ENCODE assay signal across 10 mouse cellular contexts in the genomic region with DNA sequence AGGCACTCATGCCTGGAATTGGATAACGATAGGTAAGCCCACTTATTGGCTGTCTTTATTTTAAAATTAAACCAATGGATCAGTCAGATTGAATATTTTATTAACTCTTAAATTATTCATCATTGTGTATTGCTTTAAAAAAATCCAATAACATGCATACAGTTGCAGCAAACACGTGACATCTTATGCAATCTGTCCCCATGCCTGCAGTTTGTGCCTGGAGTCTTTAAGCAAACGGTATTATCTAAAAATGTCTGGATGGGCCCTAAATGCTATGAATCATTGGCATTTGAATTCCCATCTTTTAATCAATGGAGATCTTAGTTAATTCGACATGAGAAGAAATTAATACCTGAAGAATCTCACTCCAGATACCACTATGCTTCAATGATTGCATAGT. TPM values are rescaled to one million over a fixed set of nuclear protein-coding genes. Genes with fewer than 3 reads are reported as not detected.
A peak's percentile ranks its signal among the peaks of the same experiment; 100 is the strongest.
DNase-seq lines count a peak whose midpoint lies in the region; ATAC-seq and TF ChIP-seq lines count a peak whose summit lies in the region.
"Had no signal": no experiment of that assay in that cellular context is flagged by ENCODE, and none has a peak within 500 bp of the region (broad histone marks: within the 10 kb centered on the region; RNA-seq: fewer than 3 reads in every experiment).

No protein-coding gene starts in this region.

- H3K27me3 ChIP-seq in embryonic facial prominence, embryonic 15.5 days, result no peaks in the 10 kb centered on the region
- H3K27me3 ChIP-seq in hindbrain, embryonic 14.5 days (ENCODE audit: control insufficient read depth, insufficient read depth, low read length), result no peaks in the 10 kb centered on the region
- H3K27me3 ChIP-seq in neural tube, embryonic 12.5 days (replicated peaks), result no peaks in the 10 kb centered on the region
- peaks cover 7% of the 10 kb centered on the region; the same call in 1 of the 2 replicates for H3K27me3 ChIP-seq in intestine, postnatal 0 days (replicated peaks; ENCODE audit: control insufficient read depth, insufficient read depth, low read length)

- H3K4me3 ChIP-seq in embryonic facial prominence, embryonic 15.5 days (replicated peaks), result no peak overlapping the region
- H3K4me3 ChIP-seq in hindbrain, embryonic 14.5 days (replicated peaks; ENCODE audit: low read length), result peak overlapping the region; percentile 72
- H3K4me3 ChIP-seq in neural tube, embryonic 12.5 days, result 0 out of 2 replicates have a peak overlapping the region, but pooled peaks have one; percentile 72
- no peak overlapping the region for H3K4me3 ChIP-seq in intestine, postnatal 0 days (ENCODE audit: low read depth, low read length)

- TF ChIP-seq CTCF in intestine, postnatal 0 days (IDR thresholded peaks at IDR 0.05; ENCODE audit: low read depth), result no peak

- ATAC-seq in embryonic facial prominence, embryonic 15.5 days (ENCODE audit: insufficient number of reproducible peaks, low FRiP score, low TSS enrichment, low read depth), result no peak
- ATAC-seq in hindbrain, embryonic 14.5 days (ENCODE audit: low FRiP score), result no peak
- no peak for ATAC-seq in neural tube, embryonic 12.5 days (ENCODE audit: low FRiP score, low read depth)
- ATAC-seq in intestine, postnatal 0 days, result no peak
- ATAC-seq: liver, postnatal 0 days had no signal

- no peaks in the 10 kb centered on the region for H3K9me3 ChIP-seq in embryonic facial prominence, embryonic 15.5 days (replicated peaks)
- H3K9me3 ChIP-seq in hindbrain, embryonic 14.5 days (ENCODE audit: control insufficient read depth, low read length), result no peaks in the 10 kb centered on the region
- H3K9me3 ChIP-seq in neural tube, embryonic 12.5 days, result no peaks in the 10 kb centered on the region
- no peaks in the 10 kb centered on the region for H3K9me3 ChIP-seq in intestine, postnatal 0 days (ENCODE audit: control insufficient read depth)

- H3K4me1 ChIP-seq in embryonic facial prominence, embryonic 15.5 days, result no peaks in the 10 kb centered on the region; the same call in 1 of the 2 replicates
- H3K4me1 ChIP-seq in hindbrain, embryonic 14.5 days (replicated peaks; ENCODE audit: control insufficient read depth, insufficient read depth, low read length), result 0 out of 2 replicates have a peak, but pooled peaks cover 4% of the 10 kb centered on the region
- H3K4me1 ChIP-seq in neural tube, embryonic 12.5 days, result peaks cover 9% of the 10 kb centered on the region; the same call in 1 of the 2 replicates
- no peaks in the 10 kb centered on the region for H3K4me1 ChIP-seq in intestine, postnatal 0 days (replicated peaks; ENCODE audit: control insufficient read depth, insufficient read depth, low read length)

- no peak overlapping the region for H3K27ac ChIP-seq in embryonic facial prominence, embryonic 15.5 days (replicated peaks)
- no peak overlapping the region for H3K27ac ChIP-seq in hindbrain, embryonic 14.5 days
- no peak overlapping the region for H3K27ac ChIP-seq in neural tube, embryonic 12.5 days
- H3K27ac ChIP-seq in intestine, postnatal 0 days (ENCODE audit: low read depth, low read length), result no peak overlapping the region

- peak; percentile 7 to 21 for DNase-seq in layer of hippocampus, postnatal 36 days
- no peak for DNase-seq in layer of hippocampus, postnatal 10 days (ENCODE audit: low spot score in 2 of 2)
- DNase-seq in hindbrain, embryonic 14.5 days (ENCODE audit: low spot score), result no peak
- DNase-seq in thymus, adult 18-20 months, result no peak
- DNase-seq in c-Kit-positive CD71-positive TER-119-positive erythroid progenitor cells, embryonic 14.5 days (ENCODE audit: low spot score), result no peak
- DNase-seq: kidney, adult 11 months; liver, postnatal 0 days had no signal

- H3K4me2 ChIP-seq in embryonic facial prominence, embryonic 15.5 days (replicated peaks), result 0 out of 2 replicates have a peak overlapping the region, but pooled peaks have one; percentile 93
- peak overlapping the region; percentile 95 for H3K4me2 ChIP-seq in hindbrain, embryonic 14.5 days (replicated peaks)
- H3K4me2 ChIP-seq in neural tube, embryonic 12.5 days (replicated peaks), result peak overlapping the region; percentile 90
- no peak overlapping the region; the same call in 1 of the 2 replicates for H3K4me2 ChIP-seq in intestine, postnatal 0 days (replicated peaks; ENCODE audit: low read depth)

- H3K36me3 ChIP-seq in embryonic facial prominence, embryonic 15.5 days, result no peaks in the 10 kb centered on the region
- no peaks in the 10 kb centered on the region for H3K36me3 ChIP-seq in hindbrain, embryonic 14.5 days (replicated peaks; ENCODE audit: control insufficient read depth, insufficient read depth)
- no peaks in the 10 kb centered on the region for H3K36me3 ChIP-seq in neural tube, embryonic 12.5 days
- H3K36me3 ChIP-seq in intestine, postnatal 0 days (ENCODE audit: control insufficient read depth, insufficient read depth), result no peaks in the 10 kb centered on the region

- no peak overlapping the region for H3K9ac ChIP-seq in embryonic facial prominence, embryonic 15.5 days
- peak overlapping the region; percentile 95 for H3K9ac ChIP-seq in hindbrain, embryonic 14.5 days
- H3K9ac ChIP-seq in neural tube, embryonic 12.5 days, result no peak overlapping the region
- H3K9ac ChIP-seq in intestine, postnatal 0 days (ENCODE audit: low read depth, low read length), result no peak overlapping the region
- H3K9ac ChIP-seq: liver, postnatal 0 days had no signal

- whole genome bisulfite sequencing in embryonic facial prominence, embryonic 15.5 days, result 32% methylated on average over 4 of the region's 4 CpGs
- 10% methylated on average over 4 of the region's 4 CpGs for WGBS in hindbrain, embryonic 14.5 days
- WGBS in neural tube, embryonic 12.5 days, result 15% methylated on average over 4 of the region's 4 CpGs
- WGBS in intestine, postnatal 0 days, result 30% methylated on average over 4 of the region's 4 CpGs

RNA-seq across cellular contexts. Expression of a gene that starts 3.2 kb away (rescaled TPM):
- 10 to 100 TPM; 70.3 to 73.0 TPM for total RNA-seq in layer of hippocampus, postnatal 36 days (2021)
- total RNA-seq in layer of hippocampus, postnatal 10 days (2021), result 10 to 100 TPM; 46.7 to 49.8 TPM
- 11.6 and 16.0 TPM in 2 replicates for polyA plus RNA-seq in embryonic facial prominence, embryonic 15.5 days (2015; fragmentation: Nextera tagmentation; extraction: Ambion mirVana)
- 72.1 and 80.0 TPM in 2 replicates for polyA plus RNA-seq in hindbrain, embryonic 14.5 days (2014; fragmentation: Nextera tagmentation; extraction: Ambion mirVana)
- polyA plus RNA-seq in neural tube, embryonic 12.5 days (2016; fragmentation: Nextera tagmentation; extraction: Ambion mirVana), result 54.8 and 61.1 TPM in 2 replicates
- polyA plus RNA-seq in intestine, postnatal 0 days (2015; fragmentation: Nextera tagmentation; extraction: Ambion mirVana), result 3.0 and 3.4 TPM in 2 replicates

Comparison
In these comparisons a context has a peak if more than half of its experiments do, and no peak if none do; other contexts are left out.
1. DNase-seq: peak in layer of hippocampus, postnatal 36 days (2 of 2); none in layer of hippocampus, postnatal 10 days (0 of 2), hindbrain, embryonic 14.5 days (single experiment), thymus, adult 18-20 months (0 of 2) and c-Kit-positive CD71-positive TER-119-positive erythroid progenitor cells, embryonic 14.5 days (single experiment).
2. H3K4me3 ChIP-seq: peak in hindbrain, embryonic 14.5 days (single experiment) and neural tube, embryonic 12.5 days (single experiment); none in embryonic facial prominence, embryonic 15.5 days (single experiment) and intestine, postnatal 0 days (single experiment).